Mouse (Mus musculus) urinary bladder, postnatal 36 days (tissue): ENCODE measurements around the gene Mthfs.
"Not testable (repeated sequence)": the region's sequence is repeated elsewhere in the genome, so short reads cannot be mapped to it uniquely, and the experiment has no call there.

Experiments used
- DNase-seq, 2 experiments: peaks; one replicate each; pipeline ENCODE4 v3.0.0; 2022; ENCODE audit warnings: low spot score in 2 of 2, mixed read lengths in 1 of 2

Gene Mthfs

GRCm38 (mm10) chr9:89210353-89211064, at the start of gene Mthfs:
Gene Mthfs (plus strand): TSS chr9:89210676.
- DNase-seq: not testable (repeated sequence)

GRCm38 (mm10) chr9:89172539-89172938, 37.9 kb upstream of the Mthfs start:
- not testable (repeated sequence) for DNase-seq

- peak; percentile 70 to 75 for DNase-seq
Observed at GRCm38 (mm10) chr9:89178833-89179232, 31.6 kb upstream of the Mthfs start.

GRCm38 (mm10) chr9:89179469-89179868, 31.0 kb upstream of the Mthfs start:
- not testable (repeated sequence) for DNase-seq

GRCm38 (mm10) chr9:89187006-89187405, 23.5 kb upstream of the Mthfs start:
- not testable (repeated sequence) for DNase-seq

- not testable (repeated sequence) for DNase-seq
Observed at GRCm38 (mm10) chr9:89195483-89195882, 15.0 kb upstream of the Mthfs start.

- DNase-seq: not testable (repeated sequence)
Observed at GRCm38 (mm10) chr9:89197509-89197908, 13.0 kb upstream of the Mthfs start.

- DNase-seq: not testable (repeated sequence)
Observed at GRCm38 (mm10) chr9:89198349-89198748, 12.1 kb upstream of the Mthfs start.

GRCm38 (mm10) chr9:89198969-89199416, 11.5 kb upstream of the Mthfs start, which contains the start of the genes Bcl2a1b and Gm29094:
Gene Bcl2a1b (plus strand): TSS chr9:89199209.
Gene Gm29094 (plus strand): TSS chr9:89199379.
- DNase-seq: not testable (repeated sequence)

GRCm38 (mm10) chr9:89202256-89202655, 8.2 kb upstream of the Mthfs start:
- not testable (repeated sequence) for DNase-seq

GRCm38 (mm10) chr9:89208939-89209338, 1.5 kb upstream of the Mthfs start:
- not testable (repeated sequence) for DNase-seq

GRCm38 (mm10) chr9:89211065-89211858, 786 bp downstream of the Mthfs start:
- peak; percentile 83 to 87 for DNase-seq

GRCm38 (mm10) chr9:89212428-89212827, 2.0 kb downstream of the Mthfs start:
- DNase-seq: not testable (repeated sequence)

- not testable (repeated sequence) for DNase-seq
Observed at GRCm38 (mm10) chr9:89218174-89218573, 7.7 kb downstream of the Mthfs start.

GRCm38 (mm10) chr9:89219668-89220067, 9.2 kb downstream of the Mthfs start:
- not testable (repeated sequence) for DNase-seq

GRCm38 (mm10) chr9:89220704-89221287, 10.3 kb downstream of the Mthfs start:
- DNase-seq: not testable (repeated sequence)

GRCm38 (mm10) chr9:89226071-89226470, 15.6 kb downstream of the Mthfs start:
- no peak for DNase-seq

GRCm38 (mm10) chr9:89228122-89228521, 17.6 kb downstream of the Mthfs start:
- no peak for DNase-seq

- DNase-seq: peak in 1 of 2 experiments; percentile 21
Observed at GRCm38 (mm10) chr9:89230897-89231497, 20.5 kb downstream of the Mthfs start.

GRCm38 (mm10) chr9:89237131-89237530, 26.7 kb downstream of the Mthfs start:
- DNase-seq: not testable (repeated sequence)

- not testable (repeated sequence) for DNase-seq
Observed at GRCm38 (mm10) chr9:89238976-89239505, 28.6 kb downstream of the Mthfs start.
